Mouse (Mus musculus): Measurements from ENCODE around the gene Ppp1r18. TPM values are rescaled to one million over a fixed set of nuclear protein-coding genes. Genes with fewer than 3 reads are reported as not detected.

Ppp1r18 gene
- polyA plus RNA-seq, 1 experiment from 2014 or later: 12.4 TPM

GRCm38 (mm10) chr17:35825109-35825850 lies 40.1 kb upstream of the Ppp1r18 start:
- no peak overlapping the region for H3K9ac ChIP-seq
- peak overlapping the region; percentile 95 for H3K27ac ChIP-seq (replicated peaks)

GRCm38 (mm10) chr17:35829737-35830136 lies 35.7 kb upstream of the Ppp1r18 start:
- WGBS (ENCODE audit: insufficient replicate concordance): 3% methylated on average over 21 of the region's 21 CpGs
- Histone ChIP-seq H3K4me2 (peak overlapping the region; percentile 55), H3K9ac (peak overlapping the region; percentile 33), H3K4me3 (replicated peaks) (0 out of 2 replicates have a peak overlapping the region, but pooled peaks have one; percentile 14), H3K27ac (replicated peaks) (peak overlapping the region; percentile 41), H3K27me3 (no peaks in the 10 kb centered on the region), H3K9me3 (replicated peaks) (no peaks in the 10 kb centered on the region), H3K36me3 (replicated peaks) (peaks cover 89% of the 10 kb centered on the region), H3K4me1 (replicated peaks) (peaks cover 69% of the 10 kb centered on the region)
- ATAC-seq (ENCODE audit: insufficient read depth): peak; percentile 56

More at GRCm38 (mm10) chr17:35825109-35825850, 40.1 kb upstream of the Ppp1r18 start:
- 71% methylated on average over 13 of the region's 13 CpGs for WGBS (ENCODE audit: insufficient replicate concordance)
- no peaks in the 10 kb centered on the region for H3K9me3 ChIP-seq (replicated peaks)
- peaks cover 51% of the 10 kb centered on the region for H3K36me3 ChIP-seq (replicated peaks)
- H3K4me1 ChIP-seq (replicated peaks): peaks cover 77% of the 10 kb centered on the region
- H3K4me3 ChIP-seq (replicated peaks): no peak overlapping the region; the same call in 1 of the 2 replicates
- no peak for ATAC-seq (ENCODE audit: insufficient read depth)
- no peaks in the 10 kb centered on the region for H3K27me3 ChIP-seq
- H3K4me2 ChIP-seq: peak overlapping the region; percentile 98

GRCm38 (mm10) chr17:35832400-35833238 lies 32.8 kb upstream of the Ppp1r18 start:
- peaks cover 73% of the 10 kb centered on the region for H3K4me1 ChIP-seq (replicated peaks)
- ATAC-seq (ENCODE audit: insufficient read depth): no peak
- H3K9ac ChIP-seq: no peak overlapping the region
- no peaks in the 10 kb centered on the region for H3K27me3 ChIP-seq
- peaks cover 83% of the 10 kb centered on the region for H3K36me3 ChIP-seq (replicated peaks)
- no peak overlapping the region for H3K4me3 ChIP-seq (replicated peaks)
- no peaks in the 10 kb centered on the region for H3K9me3 ChIP-seq (replicated peaks)
- H3K27ac ChIP-seq (replicated peaks): peak overlapping the region; percentile 53
- WGBS (ENCODE audit: insufficient replicate concordance): 67% methylated on average over 8 of the region's 8 CpGs
- no peak overlapping the region for H3K4me2 ChIP-seq

- peaks cover 80% of the 10 kb centered on the region for H3K36me3 ChIP-seq (replicated peaks)
- H3K27ac ChIP-seq (replicated peaks): peak overlapping the region; percentile 53
- H3K4me2 ChIP-seq: no peak overlapping the region
Observed at GRCm38 (mm10) chr17:35833239-35833751, 32.1 kb upstream of the Ppp1r18 start.

GRCm38 (mm10) chr17:35833894-35834293 lies 31.5 kb upstream of the Ppp1r18 start:
- Histone ChIP-seq H3K9me3 (replicated peaks) (no peaks in the 10 kb centered on the region), H3K27me3 (no peaks in the 10 kb centered on the region), H3K4me3 (replicated peaks) (0 out of 2 replicates have a peak overlapping the region, but pooled peaks have one; percentile 5), H3K36me3 (replicated peaks) (peaks cover 76% of the 10 kb centered on the region), H3K9ac (no peak overlapping the region), H3K27ac (replicated peaks) (0 out of 2 replicates have a peak overlapping the region, but pooled peaks have one; percentile 43), H3K4me2 (peak overlapping the region; percentile 0; the same call in 1 of the 2 replicates), H3K4me1 (replicated peaks) (peaks cover 74% of the 10 kb centered on the region)
- no peak for ATAC-seq (ENCODE audit: insufficient read depth)
- WGBS (ENCODE audit: insufficient replicate concordance): 55% methylated on average over 5 of the region's 5 CpGs

More at GRCm38 (mm10) chr17:35833239-35833751, 32.1 kb upstream of the Ppp1r18 start:
- no peak overlapping the region for H3K4me3 ChIP-seq (replicated peaks)
- H3K9me3 ChIP-seq (replicated peaks): no peaks in the 10 kb centered on the region
- WGBS (ENCODE audit: insufficient replicate concordance): 20% methylated on average over 5 of the region's 5 CpGs
- H3K9ac ChIP-seq: no peak overlapping the region
- H3K27me3 ChIP-seq: no peaks in the 10 kb centered on the region
- peaks cover 73% of the 10 kb centered on the region for H3K4me1 ChIP-seq (replicated peaks)
- no peak for ATAC-seq (ENCODE audit: insufficient read depth)

- whole genome bisulfite sequencing (ENCODE audit: insufficient replicate concordance): 71% methylated on average over 26 of the region's 26 CpGs
- H3K36me3 ChIP-seq (replicated peaks): peaks cover 68% of the 10 kb centered on the region
- H3K4me2 ChIP-seq: peak overlapping the region; percentile 92
- peak overlapping the region; percentile 43; the same call in 1 of the 2 replicates for H3K27ac ChIP-seq (replicated peaks)
- no peaks in the 10 kb centered on the region for H3K9me3 ChIP-seq (replicated peaks)
- H3K27me3 ChIP-seq: no peaks in the 10 kb centered on the region
- peaks cover 74% of the 10 kb centered on the region for H3K4me1 ChIP-seq (replicated peaks)
- no peak for ATAC-seq (ENCODE audit: insufficient read depth)
- H3K9ac ChIP-seq: no peak overlapping the region
- peak overlapping the region; percentile 89 for H3K4me3 ChIP-seq (replicated peaks)
Observed at GRCm38 (mm10) chr17:35834696-35835422, 30.5 kb upstream of the Ppp1r18 start.

- Histone ChIP-seq H3K9me3 (replicated peaks) (no peaks in the 10 kb centered on the region), H3K27ac (replicated peaks) (peak overlapping the region; percentile 48; the same call in 1 of the 2 replicates), H3K36me3 (replicated peaks) (peaks cover 63% of the 10 kb centered on the region), H3K9ac (peak overlapping the region; percentile 92; the same call in 1 of the 2 replicates), H3K4me3 (replicated peaks) (peak overlapping the region; percentile 89), H3K4me1 (replicated peaks) (peaks cover 73% of the 10 kb centered on the region), H3K27me3 (no peaks in the 10 kb centered on the region), H3K4me2 (peak overlapping the region; percentile 92)
- 77% methylated on average over 26 of the region's 26 CpGs for WGBS (ENCODE audit: insufficient replicate concordance)
- no peak for ATAC-seq (ENCODE audit: insufficient read depth)
Observed at GRCm38 (mm10) chr17:35835424-35836140, 29.8 kb upstream of the Ppp1r18 start.

- Histone ChIP-seq H3K4me3 (replicated peaks) (peak overlapping the region; percentile 89), H3K4me2 (peak overlapping the region; percentile 92), H3K4me1 (replicated peaks) (peaks cover 70% of the 10 kb centered on the region), H3K27me3 (no peaks in the 10 kb centered on the region), H3K36me3 (replicated peaks) (peaks cover 55% of the 10 kb centered on the region), H3K9me3 (replicated peaks) (no peaks in the 10 kb centered on the region), H3K27ac (replicated peaks) (peak overlapping the region; percentile 96), H3K9ac (peak overlapping the region; percentile 92)
- 7% methylated on average over 24 of the region's 24 CpGs for WGBS (ENCODE audit: insufficient replicate concordance)
- no peak for ATAC-seq (ENCODE audit: insufficient read depth)
Observed at GRCm38 (mm10) chr17:35836178-35836965, 29.0 kb upstream of the Ppp1r18 start.

GRCm38 (mm10) chr17:35836991-35837422 lies 28.4 kb upstream of the Ppp1r18 start:
- H3K4me1 ChIP-seq (replicated peaks): peaks cover 73% of the 10 kb centered on the region
- peak overlapping the region; percentile 89 for H3K4me3 ChIP-seq (replicated peaks)
- peak overlapping the region; percentile 92 for H3K9ac ChIP-seq
- H3K4me2 ChIP-seq: peak overlapping the region; percentile 92
- H3K27ac ChIP-seq (replicated peaks): peak overlapping the region; percentile 96
- 0% methylated on average over 25 of the region's 25 CpGs for WGBS (ENCODE audit: insufficient replicate concordance)
- no peaks in the 10 kb centered on the region for H3K9me3 ChIP-seq (replicated peaks)
- peaks cover 50% of the 10 kb centered on the region for H3K36me3 ChIP-seq (replicated peaks)
- no peaks in the 10 kb centered on the region for H3K27me3 ChIP-seq
- peak; percentile 12 for ATAC-seq (ENCODE audit: insufficient read depth)
